In genomic region chr9:96530674-96531081, GRCm38 (mm10) we compare ENCODE assay signal across 8 mouse cellular contexts. TPM values are rescaled to one million over a fixed set of nuclear protein-coding genes. Genes with fewer than 3 reads are reported as not detected.
DNase-seq lines count a peak whose midpoint lies in the region; ATAC-seq and TF ChIP-seq lines count a peak whose summit lies in the region.

No protein-coding gene starts in this region.

- ATAC-seq in midbrain, embryonic 11.5 days (ENCODE audit: low FRiP score), result no peak
- ATAC-seq in liver, embryonic 12.5 days, result no peak

- H3K4me1 ChIP-seq in liver, adult 2 months (ENCODE audit: control insufficient read depth, insufficient read depth, low read length), result no peaks in the 10 kb centered on the region
- 0 out of 2 replicates have a peak, but pooled peaks cover 2% of the 10 kb centered on the region for H3K4me1 ChIP-seq in kidney, adult 2 months (ENCODE audit: control insufficient read depth, insufficient read depth, low read length)
- no peaks in the 10 kb centered on the region for H3K4me1 ChIP-seq in midbrain, embryonic 11.5 days (ENCODE audit: control insufficient read depth, insufficient read depth, low read length)
- H3K4me1 ChIP-seq in liver, embryonic 12.5 days, result peaks cover 6% of the 10 kb centered on the region; the same call in 1 of the 2 replicates

- 74% methylated on average over 11 of the region's 11 CpGs for WGBS in liver, adult 2 months
- WGBS in kidney, adult 2 months, result 6% methylated on average over 11 of the region's 11 CpGs
- WGBS in macrophage (ENCODE audit: missing documents), result 7% methylated on average over 11 of the region's 11 CpGs
- 84% methylated on average over 11 of the region's 11 CpGs for WGBS in midbrain, embryonic 11.5 days
- WGBS in liver, embryonic 12.5 days (ENCODE audit: insufficient replicate concordance), result 67% methylated on average over 11 of the region's 11 CpGs

- H3K79me2 ChIP-seq in liver, adult 2 months (ENCODE audit: control insufficient read depth, insufficient read depth, low read length), result no peaks in the 10 kb centered on the region
- H3K79me2 ChIP-seq in macrophage (ENCODE audit: inconsistent target), result no peaks in the 10 kb centered on the region

- no peaks in the 10 kb centered on the region for H3K27me3 ChIP-seq in liver, adult 2 months (ENCODE audit: control insufficient read depth, insufficient read depth, low read length)
- H3K27me3 ChIP-seq in kidney, adult 2 months (replicated peaks; ENCODE audit: control insufficient read depth, insufficient read depth, low read length), result no peaks in the 10 kb centered on the region
- no peaks in the 10 kb centered on the region for H3K27me3 ChIP-seq in midbrain, embryonic 11.5 days (ENCODE audit: control insufficient read depth, insufficient read depth, low read length)
- H3K27me3 ChIP-seq in liver, embryonic 12.5 days (replicated peaks), result no peaks in the 10 kb centered on the region

- H3K4me2 ChIP-seq in midbrain, embryonic 11.5 days, result no peak overlapping the region
- no peak overlapping the region for H3K4me2 ChIP-seq in liver, embryonic 12.5 days

- TF ChIP-seq CTCF in liver, adult 2 months (IDR thresholded peaks at IDR 0.05; ENCODE audit: low read depth, low read length), result no peak
- no peak for TF ChIP-seq CTCF in kidney, adult 2 months (conservative IDR thresholded peaks at IDR 0.05; ENCODE audit: insufficient read depth, insufficient read length, low read depth, low read length)

- H3K9me3 ChIP-seq in midbrain, embryonic 11.5 days (ENCODE audit: control insufficient read depth, low read length), result no peaks in the 10 kb centered on the region
- H3K9me3 ChIP-seq in liver, embryonic 12.5 days (replicated peaks), result no peaks in the 10 kb centered on the region

- DNase-seq in adrenal gland, adult 2 months, result peak; percentile 38
- DNase-seq in adrenal gland, postnatal 4 days (ENCODE audit: low spot score in 2 of 2), result no peak
- DNase-seq in liver, adult 2 months (ENCODE audit: extremely low read depth, low read depth, low spot score), result peak; percentile 49
- DNase-seq in liver, result no peak
- peak; percentile 77 for DNase-seq in kidney, adult 2 months
- no peak for DNase-seq in midbrain, embryonic 11.5 days (ENCODE audit: low spot score, missing footprints)

- no peak for TF ChIP-seq POLR2A in liver, adult 2 months (IDR thresholded peaks at IDR 0.05; ENCODE audit: extremely low read depth, insufficient read depth, low read length)
- no peak for TF ChIP-seq POLR2A in kidney, adult 2 months (IDR thresholded peaks at IDR 0.05; ENCODE audit: low read depth, low read length)

- no peak overlapping the region for H3K4me3 ChIP-seq in liver, adult 2 months (ENCODE audit: insufficient read depth, low read depth, low read length)
- H3K4me3 ChIP-seq in kidney, adult 2 months (ENCODE audit: insufficient read depth, low read depth, low read length), result no peak overlapping the region; the same call in 1 of the 2 replicates
- no peak overlapping the region; the same call in 1 of the 2 replicates for H3K4me3 ChIP-seq in macrophage (ENCODE audit: inconsistent target)
- no peak overlapping the region for H3K4me3 ChIP-seq in midbrain, embryonic 11.5 days (ENCODE audit: low read depth, low read length)
- no peak overlapping the region for H3K4me3 ChIP-seq in liver, embryonic 12.5 days

- H3K36me3 ChIP-seq in liver, adult 2 months (ENCODE audit: control insufficient read depth, insufficient read depth, low read length), result no peaks in the 10 kb centered on the region
- H3K36me3 ChIP-seq in kidney, adult 2 months (ENCODE audit: control insufficient read depth, insufficient read depth, low read length), result no peaks in the 10 kb centered on the region
- H3K36me3 ChIP-seq in macrophage (ENCODE audit: inconsistent target), result no peaks in the 10 kb centered on the region
- no peaks in the 10 kb centered on the region for H3K36me3 ChIP-seq in midbrain, embryonic 11.5 days (ENCODE audit: control insufficient read depth, insufficient read depth, low read length)
- H3K36me3 ChIP-seq in liver, embryonic 12.5 days, result no peaks in the 10 kb centered on the region

- peak overlapping the region; percentile 58; the same call in 1 of the 2 replicates for H3K27ac ChIP-seq in liver, adult 2 months (replicated peaks; ENCODE audit: insufficient read depth, low read depth, low read length)
- no peak overlapping the region for H3K27ac ChIP-seq in kidney, adult 2 months (ENCODE audit: insufficient read depth, low read depth, low read length)
- H3K27ac ChIP-seq in macrophage, result peak overlapping the region; percentile 84
- no peak overlapping the region for H3K27ac ChIP-seq in midbrain, embryonic 11.5 days (ENCODE audit: low read depth, low read length)
- no peak overlapping the region for H3K27ac ChIP-seq in liver, embryonic 12.5 days

- no peak overlapping the region for H3K9ac ChIP-seq in liver, adult 2 months (ENCODE audit: low read depth, low read length)
- no peak overlapping the region for H3K9ac ChIP-seq in midbrain, embryonic 11.5 days (ENCODE audit: low read length)
- H3K9ac ChIP-seq in liver, embryonic 12.5 days, result no peak overlapping the region

RNA-seq across cellular contexts. Expression of gene Gm28729, which starts 5.6 kb away (rescaled TPM):
- total RNA-seq in adrenal gland, adult 2 months (2021), result under 1 TPM in 1 of 2 experiments, not detected in 1; 0.14 TPM
- polyA plus RNA-seq in adrenal gland, adult 2 months (2012; rRNA removed), result not detected in 2 replicates
- total RNA-seq in adrenal gland, postnatal 4 days (2021), result not detected
- total RNA-seq in liver, adult 2 months (2014; rRNA removed), result not detected in 2 replicates
- not detected in 2 replicates for polyA plus RNA-seq in liver, adult 2 months (2012; rRNA removed)
- polyA plus RNA-seq in kidney, adult 2 months (2012; rRNA removed), result not detected in 2 replicates
- total RNA-seq in macrophage (2018; cell fraction: chromatin; rRNA removed), result under 1 TPM in 6 of 26 experiments, not detected in 20; 0.37 to 0.64 (median 0.42) TPM
- under 1 TPM in 2 of 26 experiments, not detected in 24; 0.06 to 0.08 TPM for total RNA-seq in macrophage (2018; cell fraction: cytosol; rRNA removed)
- under 1 TPM in 3 of 26 experiments, not detected in 23; 0.22 to 0.54 (median 0.34) TPM for total RNA-seq in macrophage (2018; cell fraction: nucleus; rRNA removed)
- 0.09 TPM in 1 of 3 replicates, not detected in the others for polyA plus RNA-seq in macrophage (2018)
- not detected in 2 replicates for polyA plus RNA-seq in midbrain, embryonic 11.5 days (2014; fragmentation: Nextera tagmentation; extraction: Ambion mirVana)
- polyA plus RNA-seq in liver, embryonic 12.5 days (2016; fragmentation: Nextera tagmentation; extraction: Ambion mirVana), result not detected in 2 replicates

RNA-seq across cellular contexts. Expression of gene Rnf7, which starts 52.2 kb away (rescaled TPM):
- 100 to 1,000 TPM in 1 of 2 experiments, 10 to 100 TPM in 1; 63.7 to 101 TPM for total RNA-seq in adrenal gland, adult 2 months (2021)
- 76.4 and 110 TPM in 2 replicates for polyA plus RNA-seq in adrenal gland, adult 2 months (2012; rRNA removed)
- 10 to 100 TPM; 84.7 to 89.5 TPM for total RNA-seq in adrenal gland, postnatal 4 days (2021)
- 65.5 and 79.4 TPM in 2 replicates for total RNA-seq in liver, adult 2 months (2014; rRNA removed)
- polyA plus RNA-seq in liver, adult 2 months (2012; rRNA removed), result 63.4 and 90.8 TPM in 2 replicates
- 229 and 261 TPM in 2 replicates for polyA plus RNA-seq in kidney, adult 2 months (2012; rRNA removed)
- total RNA-seq in macrophage (2018; cell fraction: chromatin; rRNA removed), result 10 to 100 TPM in 17 of 26 experiments, 1 to 10 TPM in 9; 3.3 to 29.2 (median 14.6) TPM
- total RNA-seq in macrophage (2018; cell fraction: cytosol; rRNA removed), result 100 to 1,000 TPM in 9 of 26 experiments, 10 to 100 TPM in 17; 71.0 to 128 (median 94.6) TPM
- total RNA-seq in macrophage (2018; cell fraction: nucleus; rRNA removed), result 10 to 100 TPM; 11.7 to 54.8 (median 26.2) TPM
- 113 to 148 TPM (median 123 TPM) in 3 replicates for polyA plus RNA-seq in macrophage (2018)
- polyA plus RNA-seq in midbrain, embryonic 11.5 days (2014; fragmentation: Nextera tagmentation; extraction: Ambion mirVana), result 293 and 294 TPM in 2 replicates
- polyA plus RNA-seq in liver, embryonic 12.5 days (2016; fragmentation: Nextera tagmentation; extraction: Ambion mirVana), result 104 and 110 TPM in 2 replicates

Comparison
In these comparisons a context has a peak if more than half of its experiments do, and no peak if none do; other contexts are left out.
1. DNase-seq: peak in adrenal gland, adult 2 months (single experiment), liver, adult 2 months (single experiment) and kidney, adult 2 months (single experiment); none in adrenal gland, postnatal 4 days (0 of 2), liver (single experiment) and midbrain, embryonic 11.5 days (single experiment).
2. H3K27ac ChIP-seq: peak in liver, adult 2 months (single experiment) and macrophage (single experiment); none in kidney, adult 2 months (single experiment), midbrain, embryonic 11.5 days (single experiment) and liver, embryonic 12.5 days (single experiment).